In the genomic region with DNA sequence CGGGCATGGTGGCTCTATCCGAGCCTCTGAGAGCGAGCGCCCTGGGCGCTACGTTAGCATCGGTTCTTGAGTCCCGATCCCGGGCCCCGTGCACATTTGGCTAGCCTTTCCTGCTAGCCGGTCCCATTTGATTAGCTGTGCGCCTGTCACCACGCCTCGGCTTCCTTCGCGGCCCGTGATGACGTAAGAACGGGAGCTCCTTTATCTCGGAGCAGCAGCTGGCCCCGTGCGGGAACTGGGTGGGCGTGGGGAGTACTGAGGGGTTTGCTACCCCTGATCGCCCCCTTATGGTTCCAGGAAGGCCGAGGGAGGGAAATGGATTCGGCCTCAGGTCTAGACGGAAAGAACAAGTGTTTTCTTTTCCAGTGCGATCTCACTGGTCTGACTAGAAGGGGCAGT, we compare ENCODE assay signal across 1 mouse cellular context.
TF ChIP-seq lines count a peak whose summit lies in the region.

No protein-coding gene starts in this region.

TF ChIP-seq in MEL, 35 proteins besides CTCF, POLR2A, EP300 and RAD21 (continued from another document):
- TF ChIP-seq BHLHE40 (IDR thresholded peaks at IDR 0.05; ENCODE audit: borderline replicate concordance, low read depth, low read length) = peak; percentile 88
- no peak for TF ChIP-seq UBTF (IDR thresholded peaks at IDR 0.05; ENCODE audit: borderline replicate concordance, insufficient read depth, low read depth, low read length)
- peak; percentile 41; the same call in 1 of the 2 replicates for TF ChIP-seq NRF1 (IDR thresholded peaks at IDR 0.05; ENCODE audit: insufficient read depth, low read depth, low read length, poor library complexity, severe bottlenecking)
- TF ChIP-seq GABPA (IDR thresholded peaks at IDR 0.05; ENCODE audit: low read depth, low read length) = no peak
- TF ChIP-seq MXI1 (IDR thresholded peaks at IDR 0.05; ENCODE audit: low read depth, low read length) = peak; percentile 83
- TF ChIP-seq ELF1 (IDR thresholded peaks at IDR 0.05; ENCODE audit: low read depth, low read length) = peak; percentile 33; the same call in 1 of the 2 replicates
- peak; percentile 83 for TF ChIP-seq GATA1 (IDR thresholded peaks at IDR 0.05; ENCODE audit: low read depth, low read length)
- no peak; the same call in none of the 2 replicates for TF ChIP-seq TBP (IDR thresholded peaks at IDR 0.05; ENCODE audit: low read depth, low read length)
- peak; percentile 22; the same call in 1 of the 2 replicates for TF ChIP-seq NELFE (IDR thresholded peaks at IDR 0.05; ENCODE audit: low read depth, low read length)
- peak; percentile 34 for TF ChIP-seq SMC3 (IDR thresholded peaks at IDR 0.05; ENCODE audit: low read depth, low read length)
- TF ChIP-seq POLR2AphosphoS2 (IDR thresholded peaks at IDR 0.05; ENCODE audit: low read length) = peak; percentile 87
- no peak for TF ChIP-seq JUND (IDR thresholded peaks at IDR 0.05; ENCODE audit: low read depth, low read length)
- peak; percentile 99 for TF ChIP-seq TAL1 (IDR thresholded peaks at IDR 0.05; ENCODE audit: low read length)
- TF ChIP-seq MYC (IDR thresholded peaks at IDR 0.05; ENCODE audit: low read depth, low read length) = 0 out of 2 replicates have a peak, but pooled peaks have one; percentile 19
- no peak for TF ChIP-seq ZNF384 (IDR thresholded peaks at IDR 0.05; ENCODE audit: low read depth, low read length)
- no peak for TF ChIP-seq USF2 (IDR thresholded peaks at IDR 0.05; ENCODE audit: borderline replicate concordance in 1 of 2, insufficient read depth in 1 of 2, low read depth in 1 of 2, low read length in 2 of 2)
- peak; percentile 46; the same call in 1 of the 2 replicates for TF ChIP-seq MAX (IDR thresholded peaks at IDR 0.05; ENCODE audit: low read length)
- TF ChIP-seq POLR2AphosphoS5 (IDR thresholded peaks at IDR 0.05; ENCODE audit: borderline replicate concordance, low read depth, low read length) = no peak
- TF ChIP-seq CHD2 (IDR thresholded peaks at IDR 0.05; ENCODE audit: low read length) = no peak
- 0 out of 2 replicates have a peak, but pooled peaks have one; percentile 27 for TF ChIP-seq ZC3H11A (IDR thresholded peaks at IDR 0.05; ENCODE audit: low read depth, low read length)
- TF ChIP-seq CHD1 (IDR thresholded peaks at IDR 0.05; ENCODE audit: low read depth, low read length) = no peak; the same call in 1 of the 2 replicates
- no peak; the same call in 1 of the 2 replicates for TF ChIP-seq RCOR1 (IDR thresholded peaks at IDR 0.05; ENCODE audit: low read depth, low read length)
- peak; percentile 81; the same call in 1 of the 2 replicates for TF ChIP-seq MAZ (IDR thresholded peaks at IDR 0.05; ENCODE audit: low read depth, low read length)
